ENCODE assay signal across 9 mouse cellular contexts in the genomic region with DNA sequence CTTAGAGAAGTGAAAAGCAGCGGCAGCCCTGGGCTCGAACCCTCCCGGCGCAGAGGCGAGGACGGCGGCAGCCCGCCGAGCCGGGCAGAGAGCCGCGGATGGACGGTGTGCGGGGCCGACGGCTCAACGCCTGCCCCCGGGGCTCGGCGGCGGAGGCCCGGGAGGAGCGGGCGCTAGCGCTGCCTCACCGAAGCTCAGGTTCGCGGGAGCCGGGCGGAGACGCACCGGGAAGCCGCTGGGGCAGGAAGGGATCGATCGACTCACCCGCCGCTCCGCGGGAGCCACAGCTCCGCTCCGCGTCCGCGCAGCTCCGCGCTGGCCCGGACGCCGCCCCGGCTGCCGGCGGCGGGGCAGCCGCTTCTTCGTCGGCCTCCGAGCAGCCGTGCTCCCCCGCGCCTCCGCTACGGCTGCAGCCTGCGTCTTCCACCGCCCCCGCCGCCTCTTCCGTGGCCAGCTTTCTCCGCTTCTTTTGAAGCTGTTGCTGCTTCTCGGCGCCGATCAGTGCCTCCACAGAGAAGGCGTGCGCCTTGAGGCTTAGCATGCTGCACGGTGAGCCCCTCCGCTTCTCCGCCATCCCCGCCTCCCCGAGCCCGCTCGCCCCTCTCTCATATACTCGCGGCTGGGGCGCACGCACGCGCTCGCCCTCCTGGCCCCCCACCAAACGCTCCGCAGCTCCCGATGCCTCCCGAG. TPM values are rescaled to one million over a fixed set of nuclear protein-coding genes. Genes with fewer than 3 reads are reported as not detected.
A peak's percentile ranks its signal among the peaks of the same experiment; 100 is the strongest.
DNase-seq lines count a peak whose midpoint lies in the region; ATAC-seq lines count a peak whose summit lies in the region.
"Had no signal": no experiment of that assay in that cellular context is flagged by ENCODE, and none has a peak within 500 bp of the region (broad histone marks: within the 10 kb centered on the region; RNA-seq: fewer than 3 reads in every experiment).

No protein-coding gene starts in this region.

- WGBS in heart, embryonic 13.5 days: under 1% methylated on average over 84 of the region's 91 CpGs
- WGBS in limb, embryonic 13.5 days: under 1% methylated on average over 86 of the region's 91 CpGs
- WGBS in neural tube, embryonic 15.5 days: under 1% methylated on average over 75 of the region's 91 CpGs

- peak overlapping the region; percentile 94 for H3K27ac ChIP-seq in heart, embryonic 13.5 days (replicated peaks)
- peak overlapping the region; percentile 97 for H3K27ac ChIP-seq in limb, embryonic 13.5 days
- H3K27ac ChIP-seq in neural tube, embryonic 15.5 days (replicated peaks): no peak overlapping the region

- DNase-seq in cerebellum, postnatal 25 days: peak; percentile 35 to 36
- DNase-seq in cerebellum, adult 9-11 months: no peak
- DNase-seq in urinary bladder, adult 2 months (ENCODE audit: low spot score): peak; percentile 31
- no peak for DNase-seq in urinary bladder, postnatal 10 days (ENCODE audit: low spot score)

- peak overlapping the region; percentile 81 for H3K4me3 ChIP-seq in heart, embryonic 13.5 days
- H3K4me3 ChIP-seq in limb, embryonic 13.5 days: peak overlapping the region; percentile 87
- peak overlapping the region; percentile 40 for H3K4me3 ChIP-seq in neural tube, embryonic 15.5 days (replicated peaks)

- H3K9me3 ChIP-seq in heart, embryonic 13.5 days: no peaks in the 10 kb centered on the region
- H3K9me3 ChIP-seq in limb, embryonic 13.5 days: no peaks in the 10 kb centered on the region
- no peaks in the 10 kb centered on the region for H3K9me3 ChIP-seq in neural tube, embryonic 15.5 days (replicated peaks)

- H3K36me3 ChIP-seq in heart, embryonic 13.5 days: peaks cover 4% of the 10 kb centered on the region; the same call in 1 of the 2 replicates
- H3K36me3 ChIP-seq in limb, embryonic 13.5 days: no peaks in the 10 kb centered on the region
- H3K36me3 ChIP-seq in neural tube, embryonic 15.5 days: no peaks in the 10 kb centered on the region

- peaks cover 52% of the 10 kb centered on the region for H3K27me3 ChIP-seq in heart, embryonic 13.5 days (replicated peaks)
- peaks cover 34% of the 10 kb centered on the region for H3K27me3 ChIP-seq in limb, embryonic 13.5 days
- peaks cover 64% of the 10 kb centered on the region for H3K27me3 ChIP-seq in neural tube, embryonic 15.5 days (replicated peaks)
- H3K27me3 ChIP-seq: CH12.LX had no signal

- no peak for ATAC-seq in heart, embryonic 13.5 days (ENCODE audit: extremely low read depth, insufficient number of reproducible peaks, low FRiP score, low TSS enrichment)
- peak; percentile 20; the same call in 1 of the 2 replicates for ATAC-seq in limb, embryonic 13.5 days (ENCODE audit: low FRiP score, low read depth)
- ATAC-seq in neural tube, embryonic 15.5 days (ENCODE audit: low FRiP score): peak; percentile 52; the same call in 1 of the 2 replicates
- no peak for ATAC-seq in erythroblast, adult 5-6 weeks (replicated peaks; ENCODE audit: low FRiP score, poor library complexity, severe bottlenecking)

- peaks cover 11% of the 10 kb centered on the region for H3K4me1 ChIP-seq in heart, embryonic 13.5 days
- H3K4me1 ChIP-seq in limb, embryonic 13.5 days: peaks cover 38% of the 10 kb centered on the region
- peaks cover 20% of the 10 kb centered on the region for H3K4me1 ChIP-seq in neural tube, embryonic 15.5 days

- peak overlapping the region; percentile 98 for H3K9ac ChIP-seq in heart, embryonic 13.5 days
- peak overlapping the region; percentile 99 for H3K9ac ChIP-seq in limb, embryonic 13.5 days
- 0 out of 2 replicates have a peak overlapping the region, but pooled peaks have one; percentile 17 for H3K9ac ChIP-seq in neural tube, embryonic 15.5 days (replicated peaks)

- H3K4me2 ChIP-seq in heart, embryonic 13.5 days: peak overlapping the region; percentile 78
- peak overlapping the region; percentile 74 for H3K4me2 ChIP-seq in limb, embryonic 13.5 days (replicated peaks)
- H3K4me2 ChIP-seq in neural tube, embryonic 15.5 days: peak overlapping the region; percentile 70

RNA-seq across cellular contexts. Expression of a gene that starts 0.6 kb away (rescaled TPM):
- 2.8 and 4.4 TPM in 2 replicates for polyA plus RNA-seq in urinary bladder, adult 2 months (2012; rRNA removed)
- 10.1 and 10.5 TPM in 2 replicates for polyA plus RNA-seq in heart, embryonic 13.5 days (2015; fragmentation: Nextera tagmentation; extraction: Ambion mirVana)
- polyA plus RNA-seq in limb, embryonic 13.5 days (2015; fragmentation: Nextera tagmentation; extraction: Ambion mirVana): 21.0 and 23.3 TPM in 2 replicates
- polyA plus RNA-seq in neural tube, embryonic 15.5 days (2015; fragmentation: Nextera tagmentation; extraction: Ambion mirVana): 0.87 and 0.98 TPM in 2 replicates
- total RNA-seq in erythroblast, adult 5-6 weeks (2015; ENCODE audit: low replicate concordance): not detected in 2 replicates
- total RNA-seq in erythroblast, adult 5-6 weeks (2017; ENCODE audit: low replicate concordance): 0.68 TPM in 1 of 2 replicates, not detected in the other
- total RNA-seq: CH12.LX had no signal

Comparison
In these comparisons a context has a peak if more than half of its experiments do, and no peak if none do; other contexts are left out.
1. DNase-seq: peak in cerebellum, postnatal 25 days (2 of 2) and urinary bladder, adult 2 months (single experiment); none in cerebellum, adult 9-11 months (single experiment) and urinary bladder, postnatal 10 days (single experiment).
2. ATAC-seq: peak in limb, embryonic 13.5 days (single experiment) and neural tube, embryonic 15.5 days (single experiment); none in heart, embryonic 13.5 days (single experiment) and erythroblast, adult 5-6 weeks (single experiment).
3. H3K9ac ChIP-seq: peak in every context shown above with its lines; median percentile 99 in limb, embryonic 13.5 days; 98 in heart, embryonic 13.5 days; 17 in neural tube, embryonic 15.5 days.
4. Peak in every context shown above with its lines, with median percentiles within 50 percentile points of each other: H3K4me2 ChIP-seq and H3K4me3 ChIP-seq.